Mouse (Mus musculus) C2C12 (cell line): ENCODE data around the gene Gm29554. TPM values are rescaled to one million over a fixed set of nuclear protein-coding genes. Genes with fewer than 3 reads are reported as not detected.
"Not testable (repeated sequence)": the region's sequence is repeated elsewhere in the genome, so short reads cannot be mapped to it uniquely, and the experiment has no call there.

ENCODE experiments used
- H3K27me3 ChIP-seq: one replicate; pipeline ENCODE4 v1.6.1; 2011; ENCODE audit not compliant: control insufficient read depth, insufficient read depth, insufficient read length
- H3K36me3 ChIP-seq: one replicate; pipeline ENCODE4 v1.6.1; 2011; ENCODE audit not compliant: control insufficient read depth, insufficient read depth
- H3K4me3 ChIP-seq: one replicate; pipeline ENCODE4 v1.5.1; 2011; ENCODE audit warnings: mild to moderate bottlenecking, control low read depth; ENCODE audit not compliant: poor library complexity, insufficient read depth, severe bottlenecking
- H3K79me2 ChIP-seq: one replicate; pipeline ENCODE4 v1.6.1; 2011; ENCODE audit not compliant: control insufficient read depth, insufficient read depth
- H3K79me3 ChIP-seq: one replicate; pipeline ENCODE4 v1.6.1; 2011; ENCODE audit warnings: low read depth, control low read depth
- H3ac ChIP-seq: one replicate; pipeline ENCODE3; 2011; ENCODE audit warnings: low read depth; ENCODE audit not compliant: control insufficient read depth, insufficient read length
- long read RNA-seq, 2 experiments: library from polyadenylated mRNA; unstranded; transcript quantifications; one replicate each; pipeline ENCODE4 v2.0.0; 2019 to 2020
- polyA plus RNA-seq: library from polyadenylated mRNA; unstranded; fragments of >200 nt; fragmentation: generic; extraction: Trizol; gene quantifications from one replicate; pipeline ENCODE4 v1.2.1, GENCODE M21; 2012; ENCODE audit warnings: missing spikeins

The Gm29554 gene
- polyA plus RNA-seq = not detected
- long read RNA-seq, experiment 1 = 0 reads
- long read RNA-seq, experiment 2 = 0 reads

DNA sequence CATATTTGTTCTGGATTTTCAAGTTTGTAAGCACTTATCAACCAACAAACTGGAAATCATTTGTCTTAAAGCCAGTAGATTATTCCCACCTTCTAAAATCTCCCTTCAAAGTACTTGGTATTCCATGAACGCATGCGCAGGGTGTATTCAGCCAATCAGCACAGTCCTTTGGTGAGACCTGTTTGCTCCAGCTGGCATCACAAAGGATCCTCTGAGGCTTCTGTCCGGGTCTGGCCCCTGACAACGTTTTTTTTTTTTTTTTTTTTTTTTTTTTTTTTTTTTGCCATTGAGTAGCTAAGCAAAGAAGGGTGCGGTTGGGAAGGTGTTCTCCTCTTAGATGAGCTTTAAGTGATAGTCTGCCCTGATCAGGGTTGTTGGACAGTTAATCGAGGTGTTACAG lies at the start of gene Gm29554:
TSS of gene Gm29554 (plus strand) at position 301 of the 400 bp plus-strand sequence.
- not testable (repeated sequence) for H3K4me3 ChIP-seq, H3ac ChIP-seq, H3K79me2 ChIP-seq, H3K36me3 ChIP-seq, H3K79me3 ChIP-seq, H3K27me3 ChIP-seq

Other genes with a start within 250 kb of the Gm29554 start
- gene Gm20812, start 108.0 kb downstream of the Gm29554 start, polyA plus RNA-seq = not detected